Mouse (Mus musculus) embryonic fibroblast, embryonic 13.5 days (primary cell): ENCODE measurements around the gene Fmnl2.

Experiments used
- CTCF ChIP-seq: IDR thresholded peaks from 2 replicates; pipeline ENCODE4 v1.5.1; 2011; ENCODE audit warnings: mild to moderate bottlenecking, control low read depth, low read length, moderate library complexity, borderline replicate concordance; ENCODE audit not compliant: insufficient read depth
- POLR2A ChIP-seq: IDR thresholded peaks from 2 replicates; pipeline ENCODE4 v1.6.1; 2011; ENCODE audit warnings: low read depth, mild to moderate bottlenecking, control low read depth, low read length, moderate library complexity

DNA sequence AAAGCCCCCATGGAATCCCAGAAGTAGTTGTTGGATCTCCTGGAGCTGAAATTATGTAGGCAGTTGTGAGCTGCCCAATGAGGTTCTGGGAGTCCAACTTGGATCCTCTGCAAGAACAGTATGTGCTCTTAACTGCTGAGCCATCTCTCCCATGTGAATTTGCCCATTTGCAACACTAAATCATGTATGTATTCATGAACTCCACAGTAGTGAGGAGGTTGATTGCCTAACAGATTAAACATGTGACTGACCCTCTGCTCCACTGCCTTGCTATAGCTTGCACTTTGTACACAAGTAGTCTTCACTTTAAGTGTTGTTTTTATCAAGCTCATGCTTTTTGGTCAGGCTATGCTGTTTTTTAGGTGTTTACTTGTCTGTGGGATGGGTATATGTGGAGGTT lies 17.1 kb downstream of the Fmnl2 start:
- TF ChIP-seq CTCF (no peak), POLR2A (no peak)
